Mouse (Mus musculus) MEL (cell line): ENCODE measurements around the gene Serp1. TPM values are rescaled to one million over a fixed set of nuclear protein-coding genes. Genes with fewer than 3 reads are reported as not detected.

ENCODE experiments used
- DNase-seq: peaks from one replicate; pipeline ENCODE4 v3.0.0; 2011; ENCODE audit warnings: low read depth, low spot score
- H3K27ac ChIP-seq: 2 replicates; pipeline ENCODE4 v1.5.1; 2012; ENCODE audit warnings: low read depth, mild to moderate bottlenecking, control low read depth, low read length, moderate library complexity; ENCODE audit not compliant: control insufficient read depth
- H3K27me3 ChIP-seq, 2 experiments: fragments of 150-350 bp in 1 of 2; sonication (generic) in 1 of 2; 2 replicates each; pipeline ENCODE4 v1.6.1; 2012; ENCODE audit warnings: low read length in 2 of 2, mild to moderate bottlenecking in 2 of 2, improper control_type of control experiment in 1 of 2, moderate library complexity in 1 of 2; ENCODE audit not compliant: insufficient read depth in 2 of 2, control insufficient read depth in 1 of 2
- H3K36me3 ChIP-seq, 2 experiments: 2 replicates each; pipeline ENCODE4 v1.6.1; 2012 to 2014; ENCODE audit warnings: low read length in 2 of 2, improper control_type of control experiment in 1 of 2, inconsistent platforms in 1 of 2, mild to moderate bottlenecking in 1 of 2; ENCODE audit not compliant: insufficient read depth in 2 of 2, control insufficient read depth in 1 of 2
- H3K4me1 ChIP-seq, 2 experiments: fragments of 150-350 bp in 1 of 2; sonication (generic) in 1 of 2; 2 replicates each; pipeline ENCODE4 v1.6.1; 2012; ENCODE audit warnings: low read length in 2 of 2, improper control_type of control experiment in 1 of 2, mild to moderate bottlenecking in 1 of 2; ENCODE audit not compliant: insufficient read depth in 2 of 2, control insufficient read depth in 1 of 2
- H3K4me3 ChIP-seq, 2 experiments: fragments of 150-350 bp in 1 of 2; sonication (generic) in 1 of 2; 2 replicates each; pipeline ENCODE4 v1.5.1; 2012; ENCODE audit warnings: low read depth in 2 of 2, low read length in 2 of 2, mild to moderate bottlenecking in 2 of 2, moderate library complexity in 2 of 2, control low read depth in 1 of 2, improper control_type of control experiment in 1 of 2; ENCODE audit not compliant: control insufficient read depth in 1 of 2, insufficient read depth in 1 of 2
- H3K79me2 ChIP-seq: 2 replicates; pipeline ENCODE4 v1.6.1; 2012; ENCODE audit warnings: mild to moderate bottlenecking, low read length, moderate library complexity; ENCODE audit not compliant: control insufficient read depth, poor library complexity, insufficient read depth
- H3K9ac ChIP-seq: 2 replicates; pipeline ENCODE4 v1.6.1; 2012; ENCODE audit warnings: low read depth, mild to moderate bottlenecking, control low read depth, low read length, moderate library complexity; ENCODE audit not compliant: control insufficient read depth, poor library complexity, severe bottlenecking
- H3K9me3 ChIP-seq: fragments of 150-350 bp; sonication (generic); replicated peaks from 2 replicates; pipeline ENCODE4 v1.6.1; 2012; ENCODE audit warnings: mild to moderate bottlenecking, low read length, improper control_type of control experiment, moderate library complexity; ENCODE audit not compliant: insufficient read depth
- BHLHE40 ChIP-seq: IDR thresholded peaks from 2 replicates; pipeline ENCODE4 v1.6.1; 2012; ENCODE audit warnings: low read depth, mild to moderate bottlenecking, inconsistent platforms, low read length, improper control_type of control experiment, borderline replicate concordance
- CHD1 ChIP-seq: IDR thresholded peaks from 2 replicates; pipeline ENCODE4 v1.6.1; 2012; ENCODE audit warnings: low read depth, mild to moderate bottlenecking, inconsistent platforms, low read length, improper control_type of control experiment
- CHD2 ChIP-seq: IDR thresholded peaks from 2 replicates; pipeline ENCODE4 v1.6.1; 2011; ENCODE audit warnings: low read length, improper control_type of control experiment
- E2F4 ChIP-seq: IDR thresholded peaks from 2 replicates; pipeline ENCODE4 v1.6.1; 2011; ENCODE audit warnings: low read depth, low read length, improper control_type of control experiment, borderline replicate concordance
- ELF1 ChIP-seq: IDR thresholded peaks from 2 replicates; pipeline ENCODE4 v1.6.1; 2014; ENCODE audit warnings: low read depth, mild to moderate bottlenecking, inconsistent platforms, low read length, improper control_type of control experiment, moderate library complexity
- EP300 ChIP-seq, 2 experiments: IDR thresholded peaks; 2 replicates each; pipeline ENCODE4 v1.6.1; 2011; ENCODE audit warnings: improper control_type of control experiment in 2 of 2, low read length in 2 of 2, low read depth in 1 of 2, mild to moderate bottlenecking in 1 of 2
- ETS1 ChIP-seq: IDR thresholded peaks from 2 replicates; pipeline ENCODE4 v1.6.1; 2012; ENCODE audit warnings: low read depth, mild to moderate bottlenecking, inconsistent platforms, low read length, improper control_type of control experiment, moderate library complexity
- GABPA ChIP-seq: IDR thresholded peaks from 2 replicates; pipeline ENCODE4 v1.6.1; 2012; ENCODE audit warnings: low read depth, mild to moderate bottlenecking, inconsistent platforms, low read length, improper control_type of control experiment, moderate library complexity
- GATA1 ChIP-seq: IDR thresholded peaks from 2 replicates; pipeline ENCODE4 v1.6.1; 2011; ENCODE audit warnings: low read depth, low read length, improper control_type of control experiment
- HCFC1 ChIP-seq: IDR thresholded peaks from 2 replicates; pipeline ENCODE4 v1.6.1; 2012; ENCODE audit warnings: low read depth, mild to moderate bottlenecking, inconsistent platforms, low read length, improper control_type of control experiment, moderate library complexity
- JUND ChIP-seq: IDR thresholded peaks from 2 replicates; pipeline ENCODE4 v1.6.1; 2011; ENCODE audit warnings: low read depth, mild to moderate bottlenecking, improper control_type of control experiment, low read length
- KAT2A ChIP-seq: conservative IDR thresholded peaks from 2 replicates; pipeline ENCODE4 v1.6.1; 2012; ENCODE audit warnings: low read depth, low read length, improper control_type of control experiment, inconsistent platforms
- MAFK ChIP-seq: IDR thresholded peaks from 2 replicates; pipeline ENCODE4 v1.6.1; 2011; ENCODE audit warnings: low read depth, mild to moderate bottlenecking, low read length, improper control_type of control experiment, borderline replicate concordance
- MAX ChIP-seq: IDR thresholded peaks from 2 replicates; pipeline ENCODE4 v1.6.1; 2011; ENCODE audit warnings: low read length, improper control_type of control experiment
- MAZ ChIP-seq: IDR thresholded peaks from 2 replicates; pipeline ENCODE4 v1.6.1; 2012; ENCODE audit warnings: low read depth, mild to moderate bottlenecking, inconsistent platforms, low read length, improper control_type of control experiment
- MEF2A ChIP-seq: IDR thresholded peaks from 2 replicates; pipeline ENCODE4 v1.6.1; 2014; ENCODE audit warnings: low read depth, mild to moderate bottlenecking, inconsistent platforms, low read length, improper control_type of control experiment; ENCODE audit not compliant: poor library complexity, insufficient replicate concordance, severe bottlenecking; ENCODE audit errors: extremely low read depth
- MXI1 ChIP-seq: IDR thresholded peaks from 2 replicates; pipeline ENCODE4 v1.6.1; 2011; ENCODE audit warnings: mild to moderate bottlenecking, low read depth, low read length, improper control_type of control experiment
- MYB ChIP-seq: IDR thresholded peaks from 2 replicates; pipeline ENCODE4 v1.6.1; 2011; ENCODE audit warnings: mild to moderate bottlenecking, low read depth, low read length, improper control_type of control experiment
- MYC ChIP-seq: IDR thresholded peaks from 2 replicates; pipeline ENCODE4 v1.6.1; 2011; ENCODE audit warnings: low read depth, mild to moderate bottlenecking, low read length, improper control_type of control experiment, moderate library complexity
- NELFE ChIP-seq: IDR thresholded peaks from 2 replicates; pipeline ENCODE4 v1.6.1; 2011; ENCODE audit warnings: low read depth, low read length, improper control_type of control experiment
- NRF1 ChIP-seq: IDR thresholded peaks from 2 replicates; pipeline ENCODE4 v1.6.1; 2014; ENCODE audit warnings: low read depth, mild to moderate bottlenecking, inconsistent platforms, low read length, improper control_type of control experiment, moderate library complexity; ENCODE audit not compliant: poor library complexity, insufficient read depth, severe bottlenecking
- POLR2A ChIP-seq, 2 experiments: IDR thresholded peaks; 2 replicates each; pipeline ENCODE4 v1.6.1; 2011 to 2012; ENCODE audit warnings: low read length in 2 of 2, mild to moderate bottlenecking in 2 of 2, control low read depth in 1 of 2, improper control_type of control experiment in 1 of 2, low read depth in 1 of 2, moderate library complexity in 1 of 2; ENCODE audit not compliant: control insufficient read depth in 1 of 2, insufficient read depth in 1 of 2, poor library complexity in 1 of 2
- POLR2AphosphoS2 ChIP-seq: IDR thresholded peaks from 2 replicates; pipeline ENCODE4 v1.6.1; 2011; ENCODE audit warnings: low read length, improper control_type of control experiment
- RAD21 ChIP-seq: IDR thresholded peaks from 2 replicates; pipeline ENCODE4 v1.6.1; 2011; ENCODE audit warnings: mild to moderate bottlenecking, low read depth, low read length, improper control_type of control experiment
- RCOR1 ChIP-seq: IDR thresholded peaks from 2 replicates; pipeline ENCODE4 v1.6.1; 2012; ENCODE audit warnings: low read depth, mild to moderate bottlenecking, inconsistent platforms, low read length, improper control_type of control experiment
- SIN3A ChIP-seq: IDR thresholded peaks from 2 replicates; pipeline ENCODE4 v1.6.1; 2012; ENCODE audit warnings: low read length, improper control_type of control experiment, inconsistent platforms
- SMC3 ChIP-seq: IDR thresholded peaks from 2 replicates; pipeline ENCODE4 v1.6.1; 2011; ENCODE audit warnings: low read depth, low read length, improper control_type of control experiment
- TAL1 ChIP-seq: IDR thresholded peaks from 2 replicates; pipeline ENCODE4 v1.6.1; 2012; ENCODE audit warnings: mild to moderate bottlenecking, inconsistent platforms, low read length, moderate library complexity, mixed read lengths
- TBP ChIP-seq: IDR thresholded peaks from 2 replicates; pipeline ENCODE4 v1.8.0; 2011; ENCODE audit warnings: low read depth, low read length, improper control_type of control experiment
- TCF12 ChIP-seq: IDR thresholded peaks from 2 replicates; pipeline ENCODE4 v1.6.1; 2014; ENCODE audit warnings: low read depth, mild to moderate bottlenecking, inconsistent platforms, low read length, improper control_type of control experiment, moderate library complexity
- UBTF ChIP-seq: IDR thresholded peaks from 2 replicates; pipeline ENCODE4 v1.6.1; 2012; ENCODE audit warnings: low read depth, mild to moderate bottlenecking, inconsistent platforms, low read length, improper control_type of control experiment, moderate library complexity, borderline replicate concordance; ENCODE audit not compliant: insufficient read depth
- USF2 ChIP-seq, 2 experiments: IDR thresholded peaks; 2 replicates each; pipeline ENCODE4 v1.6.1; 2011 to 2012; ENCODE audit warnings: improper control_type of control experiment in 2 of 2, low read length in 2 of 2, borderline replicate concordance in 1 of 2, inconsistent platforms in 1 of 2, low read depth in 1 of 2, mild to moderate bottlenecking in 1 of 2; ENCODE audit not compliant: insufficient read depth in 1 of 2
- ZC3H11A ChIP-seq: IDR thresholded peaks from 2 replicates; pipeline ENCODE4 v1.6.1; 2012; ENCODE audit warnings: low read depth, mild to moderate bottlenecking, inconsistent platforms, low read length, improper control_type of control experiment
- ZMIZ1 ChIP-seq: IDR thresholded peaks from 2 replicates; pipeline ENCODE4 v1.6.1; 2012; ENCODE audit warnings: low read depth, mild to moderate bottlenecking, inconsistent platforms, low read length, improper control_type of control experiment, moderate library complexity
- ZNF384 ChIP-seq: IDR thresholded peaks from 2 replicates; pipeline ENCODE4 v1.6.1; 2012; ENCODE audit warnings: low read depth, mild to moderate bottlenecking, inconsistent platforms, low read length, improper control_type of control experiment
- polyA plus RNA-seq, 2 experiments: library from polyadenylated mRNA; stranded (reverse) in 1 of 2; unstranded in 1 of 2; fragments of >175 nt in 1 of 2; fragments of >200 nt in 1 of 2; gene quantifications; 2 replicates each; pipeline versions ENCODE4 v1.2.1 to v1.2.4; 2012; ENCODE audit warnings: low replicate concordance in 2 of 2, low read depth in 1 of 2; ENCODE audit not compliant: insufficient read length in 2 of 2, insufficient read depth in 1 of 2, missing spikeins in 1 of 2
- total RNA-seq: library from RNA; depleted of rRNA; stranded (reverse); fragments of 300-350 nt; gene quantifications from 2 replicates; pipeline ENCODE4 v1.2.3, GENCODE M21; 2012; rRNA removed

The Serp1 gene
- total RNA-seq, result 78.7 and 96.3 TPM in 2 replicates
- polyA plus RNA-seq, result 10 to 100 TPM; 80.5 to 83.8 TPM

DNA sequence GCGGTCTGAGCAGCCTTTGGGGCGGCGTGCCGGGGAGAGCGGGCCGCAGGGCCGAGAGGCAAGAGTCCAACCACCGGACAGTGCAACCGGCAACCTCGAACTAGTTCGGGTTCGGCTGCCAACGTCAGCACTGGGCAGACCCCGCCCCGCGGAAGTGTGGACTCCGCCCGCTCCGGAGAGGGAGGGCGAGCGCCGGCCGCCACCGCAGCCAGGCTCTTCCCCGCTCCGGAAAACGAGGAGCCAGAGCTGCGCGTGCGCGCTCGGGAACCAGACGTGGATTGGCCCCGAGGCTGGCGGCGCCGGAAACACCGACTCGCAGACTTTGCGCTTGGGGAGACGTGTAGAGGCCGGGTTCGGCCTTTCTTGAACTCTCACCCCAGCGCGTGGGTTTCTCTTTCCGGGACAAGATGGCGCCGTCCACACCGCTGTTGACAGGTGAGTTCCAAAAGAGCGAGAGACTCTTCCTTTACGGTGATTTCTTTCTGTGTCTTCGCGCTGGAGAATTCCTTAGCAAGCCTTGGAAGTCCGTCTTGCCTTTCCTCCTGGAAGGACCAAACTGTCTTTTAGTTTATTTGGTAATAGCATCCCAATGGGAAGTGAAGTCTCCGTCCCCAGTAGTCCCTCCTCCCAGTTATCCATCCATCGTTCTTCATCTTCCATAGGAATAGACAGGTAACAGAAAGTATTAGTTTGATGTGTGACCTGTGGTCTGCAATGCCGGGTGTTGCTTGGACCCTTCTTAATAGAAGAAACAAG lies at the start of gene Serp1, which contains the start of gene Eif2a:
TSS of gene Serp1 (minus strand) at position 241 of the 756 bp plus-strand sequence.
TSS of gene Eif2a (plus strand) at position 170 of the 756 bp plus-strand sequence.
- H3K27me3 ChIP-seq, result no peaks in the 10 kb centered on the region
- H3K79me2 ChIP-seq, result peaks cover 37% of the 10 kb centered on the region
- H3K4me3 ChIP-seq, result peak within 1 kb of the TSS; percentile 90 to 94
- H3K4me1 ChIP-seq, result peaks cover 3 to 10% of the 10 kb centered on the region in 2 experiments; a peak in 3 of 4 replicates
- H3K9ac ChIP-seq, result peak within 1 kb of the TSS; percentile 95
- peak; percentile 98 for DNase-seq
- peak within 1 kb of the TSS; percentile 79 for H3K27ac ChIP-seq
- H3K36me3 ChIP-seq, result peaks cover 15 to 27% of the 10 kb centered on the region in 2 experiments
- H3K9me3 ChIP-seq, result no peaks in the 10 kb centered on the region
- TF ChIP-seq SIN3A, result peak; percentile 89
- peak; percentile 96 for TF ChIP-seq NELFE
- TF ChIP-seq CHD1, result no peak
- peak; percentile 90 for TF ChIP-seq MXI1
- TF ChIP-seq E2F4, result no peak
- no peak for TF ChIP-seq MYB
- TF ChIP-seq RCOR1, result no peak
- no peak for TF ChIP-seq EP300 (IDR thresholded peaks at IDR 0.05; ENCODE audit: low read depth in 1 of 2, low read length in 2 of 2)
- TF ChIP-seq ZC3H11A, result no peak
- TF ChIP-seq UBTF, result no peak
- TF ChIP-seq HCFC1, result peak; percentile 95
- no peak for TF ChIP-seq GABPA
- no peak for TF ChIP-seq ETS1
- no peak for TF ChIP-seq JUND
- peak; percentile 68 to 94 for TF ChIP-seq POLR2A (IDR thresholded peaks at IDR 0.05; ENCODE audit: control insufficient read depth in 1 of 2, insufficient read depth in 1 of 2, low read depth in 1 of 2, low read length in 2 of 2, poor library complexity in 1 of 2)
- TF ChIP-seq MAX, result no peak; the same call in none of the 2 replicates
- TF ChIP-seq MAZ, result no peak; the same call in 1 of the 2 replicates
- no peak for TF ChIP-seq RAD21
- TF ChIP-seq KAT2A, result peak; percentile 86
- no peak for TF ChIP-seq GATA1
- peak; percentile 81 for TF ChIP-seq TBP
- TF ChIP-seq ZMIZ1, result peak; percentile 35; the same call in 1 of the 2 replicates
- TF ChIP-seq MYC, result peak; percentile 78
- no peak for TF ChIP-seq MAFK
- 0 out of 2 replicates have a peak, but pooled peaks have one; percentile 37 for TF ChIP-seq TCF12
- TF ChIP-seq SMC3, result no peak
- TF ChIP-seq ELF1, result peak; percentile 83
- no peak for TF ChIP-seq USF2 (IDR thresholded peaks at IDR 0.05; ENCODE audit: borderline replicate concordance in 1 of 2, insufficient read depth in 1 of 2, low read depth in 1 of 2, low read length in 2 of 2)
- no peak for TF ChIP-seq MEF2A
- peak; percentile 96 for TF ChIP-seq NRF1
- peak; percentile 90 for TF ChIP-seq POLR2AphosphoS2
- TF ChIP-seq CHD2, result peak; percentile 80
- no peak for TF ChIP-seq BHLHE40
- no peak for TF ChIP-seq TAL1
- no peak for TF ChIP-seq ZNF384
